Mouse (Mus musculus) thymus, adult 2 months (tissue): ENCODE data around the gene Elfn1. TPM values are rescaled to one million over a fixed set of nuclear protein-coding genes. Genes with fewer than 3 reads are reported as not detected.

ENCODE experiments used
- DNase-seq: peaks from one replicate; pipeline ENCODE4 v3.0.0; 2021
- H3K27ac ChIP-seq: fragments of 200-500 bp; 2 replicates; pipeline ENCODE4 v1.5.1; 2012; ENCODE audit warnings: low read length, control low read depth; ENCODE audit not compliant: control insufficient read depth, insufficient read depth
- H3K27me3 ChIP-seq: fragments of 200-500 bp; 2 replicates; pipeline ENCODE4 v1.6.1; 2012; ENCODE audit warnings: mild to moderate bottlenecking, low read length, moderate library complexity, mixed read lengths; ENCODE audit not compliant: control insufficient read depth, insufficient read depth
- H3K36me3 ChIP-seq: fragments of 200-500 bp; 2 replicates; pipeline ENCODE4 v1.6.1; 2012; ENCODE audit warnings: mild to moderate bottlenecking, low read length, moderate library complexity; ENCODE audit not compliant: control insufficient read depth, insufficient read depth
- H3K4me1 ChIP-seq: fragments of 200-500 bp; replicated peaks from 2 replicates; pipeline ENCODE4 v1.6.1; 2012; ENCODE audit warnings: low read length; ENCODE audit not compliant: control insufficient read depth, insufficient read depth
- H3K4me3 ChIP-seq: fragments of 200-500 bp; 2 replicates; pipeline ENCODE4 v1.5.1; 2012; ENCODE audit warnings: mild to moderate bottlenecking, low read length, control low read depth, moderate library complexity; ENCODE audit not compliant: control insufficient read depth, insufficient read depth
- CTCF ChIP-seq: fragments of 200-500 bp; IDR thresholded peaks from 2 replicates; pipeline ENCODE4 v1.5.1; 2012; ENCODE audit warnings: mild to moderate bottlenecking, control low read depth, low read length, moderate library complexity, borderline replicate concordance; ENCODE audit not compliant: control insufficient read depth, poor library complexity, insufficient read depth; ENCODE audit errors: extremely low read depth
- POLR2A ChIP-seq: fragments of 200-500 bp; IDR thresholded peaks from 2 replicates; pipeline ENCODE4 v1.6.1; 2012; ENCODE audit warnings: mild to moderate bottlenecking, low read length, control low read depth, moderate library complexity; ENCODE audit not compliant: control insufficient read depth, poor library complexity, insufficient read depth; ENCODE audit errors: extremely low read depth
- WGBS: fragments of 180-500 bp; shearing (Covaris S2); methylation state at CpG from one replicate; pipeline ENCODE4 v1.1.7; 2018; 5-methylcytosine and 5-hydroxymethylcytosine counted together
- polyA plus RNA-seq: library from polyadenylated mRNA; depleted of rRNA; stranded (reverse); fragments of >200 nt; gene quantifications from 2 replicates; pipeline ENCODE4 v1.2.3, GENCODE M21; 2012; rRNA removed

The Elfn1 gene
- polyA plus RNA-seq, 1 experiment = 0.77 TPM

- Histone ChIP-seq H3K4me1 (no peaks in the 10 kb centered on the region), H3K4me3 (no peak overlapping the region), H3K36me3 (no peaks in the 10 kb centered on the region), H3K27ac (no peak overlapping the region), H3K27me3 (no peaks in the 10 kb centered on the region)
- DNase-seq = no peak
- 93% methylated on average over 6 of the region's 6 CpGs for WGBS
- TF ChIP-seq POLR2A (no peak), CTCF (no peak)
These were observed 115.1 kb downstream of the Elfn1 start for GRCm38 (mm10) chr5:140022861-140023260.

- no peak overlapping the region for H3K4me3 ChIP-seq
- H3K27me3 ChIP-seq = no peaks in the 10 kb centered on the region
- H3K36me3 ChIP-seq = no peaks in the 10 kb centered on the region
- 91% methylated on average over 3 of the region's 3 CpGs for WGBS
- no peak for TF ChIP-seq POLR2A
- TF ChIP-seq CTCF = no peak
- no peak overlapping the region for H3K27ac ChIP-seq
- no peaks in the 10 kb centered on the region for H3K4me1 ChIP-seq
- no peak for DNase-seq
These were observed 116.3 kb downstream of the Elfn1 start for GRCm38 (mm10) chr5:140023941-140024500.

Other genes starting within 250 kb of the Elfn1 start
- 6.3 and 6.7 TPM in 2 replicates for gene Micall2, start 171.6 kb upstream of the Elfn1 start, polyA plus RNA-seq
- 214 and 251 TPM in 2 replicates for gene Ints1, start 132.3 kb upstream of the Elfn1 start, polyA plus RNA-seq
- gene Mafk, start 116.4 kb upstream of the Elfn1 start, polyA plus RNA-seq = 43.9 and 44.2 TPM in 2 replicates
- gene Tmem184a, start 88.0 kb upstream of the Elfn1 start, polyA plus RNA-seq = 6.1 and 7.6 TPM in 2 replicates
- gene Gm26938, start 81.5 kb upstream of the Elfn1 start, polyA plus RNA-seq = not detected in 2 replicates
- gene Psmg3, start 81.1 kb upstream of the Elfn1 start, polyA plus RNA-seq = 43.9 and 51.6 TPM in 2 replicates